Mouse (Mus musculus): Measurements from ENCODE around the gene Mindy4b-ps.

DNA sequence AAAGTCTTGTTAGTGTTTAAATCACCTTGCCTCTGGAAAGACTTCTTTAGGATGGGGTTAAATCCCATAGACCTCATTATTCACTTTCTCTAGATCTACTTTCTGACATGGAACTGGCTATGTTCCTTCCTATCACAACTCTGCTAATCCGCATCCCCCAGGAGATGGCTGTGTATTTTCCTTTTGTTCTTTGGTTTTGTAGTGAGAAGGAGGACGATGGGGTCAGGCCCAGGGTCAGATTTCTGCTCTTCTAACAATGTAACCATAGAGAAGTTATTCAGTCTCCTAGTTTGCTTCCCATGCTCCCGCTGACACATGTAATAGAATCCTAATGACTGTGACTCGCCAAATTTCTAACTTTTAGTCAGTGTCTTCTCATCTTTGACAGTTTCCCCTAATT, 4.2 kb upstream of the Mindy4b-ps start:
- TF ChIP-seq CTCF (IDR thresholded peaks at IDR 0.05; ENCODE audit: low read depth, low read length) (no peak), POLR2A (IDR thresholded peaks at IDR 0.05; ENCODE audit: borderline replicate concordance, low read depth, low read length) (no peak)

All from bone marrow macrophage, adult 2 months (primary cell).